Mouse (Mus musculus) kidney, embryonic 16.5 days (tissue): Measurements from ENCODE around the gene Prdx5. TPM values are rescaled to one million over a fixed set of nuclear protein-coding genes. Genes with fewer than 3 reads are reported as not detected.
"Not testable (repeated sequence)": the region's sequence is repeated elsewhere in the genome, so short reads cannot be mapped to it uniquely, and the experiment has no call there.

Experiments used
- ATAC-seq: fragments of 200-750 bp; cut with Nextera tagmentation; 2 replicates; pipeline ENCODE4 v1.8.0; 2017; ENCODE audit warnings: moderate TSS enrichment; ENCODE audit not compliant: low FRiP score, low TSS enrichment
- H3K27ac ChIP-seq: fragments of 300-500 bp; sonication (generic); 2 replicates; pipeline ENCODE4 v1.5.1; 2014; ENCODE audit warnings: low read length
- H3K27me3 ChIP-seq: fragments of 300-500 bp; sonication (generic); 2 replicates; pipeline ENCODE4 v1.6.1; 2014; ENCODE audit warnings: low read length, control low read depth, mixed read lengths; ENCODE audit not compliant: insufficient read depth
- H3K36me3 ChIP-seq: fragments of 300-500 bp; sonication (generic); 2 replicates; pipeline ENCODE4 v1.6.1; 2014; ENCODE audit warnings: low read length, control low read depth, mixed read lengths; ENCODE audit not compliant: insufficient read depth
- H3K4me1 ChIP-seq: fragments of 300-500 bp; sonication (generic); 2 replicates; pipeline ENCODE4 v1.6.1; 2014; ENCODE audit warnings: low read length, control low read depth, mixed read lengths; ENCODE audit not compliant: insufficient read depth
- H3K4me2 ChIP-seq: fragments of 300-500 bp; sonication (generic); replicated peaks from 2 replicates; pipeline ENCODE4 v1.6.1; 2014; ENCODE audit warnings: low read depth, low read length
- H3K4me3 ChIP-seq: fragments of 300-500 bp; sonication (generic); 2 replicates; pipeline ENCODE4 v1.5.1; 2014; ENCODE audit warnings: mild to moderate bottlenecking, low read length
- H3K9ac ChIP-seq: fragments of 300-500 bp; sonication (generic); replicated peaks from 2 replicates; pipeline ENCODE4 v1.6.1; 2014; ENCODE audit warnings: low read length
- H3K9me3 ChIP-seq: fragments of 300-500 bp; sonication (generic); 2 replicates; pipeline ENCODE4 v1.6.1; 2016; ENCODE audit warnings: low read length, control low read depth
- WGBS: fragments of 180-500 bp; shearing (Covaris S2); extraction: QIAGEN DNeasy Blood & Tissue Kit; methylation state at CpG from one replicate; pipeline ENCODE4 v1.1.7; 2014; 5-methylcytosine and 5-hydroxymethylcytosine counted together
- polyA plus RNA-seq: library from polyadenylated mRNA; unstranded; fragments of >200 nt; fragmentation: Nextera tagmentation; extraction: Ambion mirVana; gene quantifications from 2 replicates; pipeline ENCODE4 v1.2.1, GENCODE M21; 2015

Prdx5 gene
- polyA plus RNA-seq, 1 experiment from 2014 or later, result 350 TPM

DNA sequence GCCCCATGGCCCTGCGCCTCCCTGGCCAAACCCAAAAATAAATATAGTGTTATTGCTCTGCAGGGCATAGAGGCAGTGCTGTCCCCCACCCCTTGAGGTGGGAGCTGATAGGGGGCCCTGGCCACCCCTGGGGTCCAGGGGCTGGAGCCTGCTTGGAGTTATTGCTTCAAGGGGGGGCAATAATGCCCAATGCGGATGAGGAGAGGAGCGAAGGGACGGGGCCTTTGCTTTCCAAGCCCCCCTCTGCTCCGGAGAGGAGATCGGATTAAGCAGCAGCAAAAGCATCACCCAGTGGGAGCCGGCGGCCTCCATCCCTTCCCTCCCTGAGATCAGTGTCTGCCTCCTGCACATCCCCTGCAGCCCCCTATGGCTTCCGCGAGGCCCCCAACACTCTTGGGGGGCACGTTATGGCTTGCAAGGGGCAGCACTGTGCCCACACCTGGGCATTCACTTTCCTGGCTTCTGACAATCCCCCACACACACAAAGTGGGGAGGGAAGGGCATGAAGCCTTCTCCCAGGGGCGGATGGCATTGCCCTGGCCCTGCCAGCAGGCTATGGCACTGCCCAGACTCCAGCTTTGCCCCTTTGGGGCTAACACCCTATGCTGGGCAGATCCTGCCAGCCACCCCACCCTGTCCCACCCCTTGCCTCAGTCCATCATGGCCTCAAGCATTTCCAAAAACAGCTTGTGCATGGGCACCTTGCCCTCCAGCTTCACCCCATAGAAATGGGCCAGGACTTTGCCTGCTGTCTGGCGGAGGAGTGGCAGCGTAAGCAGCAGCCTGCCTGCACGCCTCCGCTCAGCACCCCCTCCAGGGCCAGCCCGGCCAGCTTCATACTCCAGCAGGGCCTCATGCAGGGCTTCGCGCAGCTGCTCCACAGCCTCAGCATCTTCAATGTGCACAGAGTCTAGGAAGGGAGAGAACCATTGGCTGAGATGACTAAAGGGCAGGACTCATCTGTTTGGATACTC, 1.5 kb upstream of the Prdx5 start:
- Histone ChIP-seq H3K9ac (peak overlapping the region; percentile 18), H3K36me3 (peaks cover 32% of the 10 kb centered on the region), H3K4me2 (peak overlapping the region; percentile 73), H3K4me3 (peak overlapping the region; percentile 15; the same call in 1 of the 2 replicates), H3K27ac (no peak overlapping the region), H3K27me3 (no peaks in the 10 kb centered on the region), H3K4me1 (peaks cover 29% of the 10 kb centered on the region), H3K9me3 (no peaks in the 10 kb centered on the region)
- WGBS, result 87% methylated on average over 19 of the region's 19 CpGs
- no peak for ATAC-seq

DNA sequence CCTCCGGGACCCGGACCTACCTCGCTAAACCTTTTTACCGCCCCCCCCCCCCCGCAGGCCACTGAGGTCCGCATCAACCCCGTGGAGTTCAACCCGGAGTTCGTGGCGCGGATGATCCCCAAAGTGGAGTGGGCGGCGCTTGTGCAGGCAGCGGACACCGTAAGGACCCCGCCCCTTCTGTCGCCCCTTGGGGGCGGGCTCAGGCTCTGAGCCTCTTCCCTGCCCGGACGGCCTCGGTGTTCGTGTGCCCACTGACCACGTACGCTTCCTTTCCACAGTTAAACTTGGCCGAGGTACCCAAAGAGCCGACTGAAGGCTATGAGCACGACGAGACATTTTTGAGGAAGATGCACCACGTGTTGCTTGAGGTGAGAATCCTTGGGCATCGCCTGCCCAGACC, 400 bp upstream of the Prdx5 start:
- Histone ChIP-seq H3K9ac (peak overlapping the region; percentile 86), H3K4me3 (peak overlapping the region; percentile 64), H3K4me2 (peak overlapping the region; percentile 73), H3K36me3 (peaks cover 41% of the 10 kb centered on the region), H3K27ac (peak overlapping the region; percentile 100), H3K4me1 (peaks cover 29% of the 10 kb centered on the region)
- peak; percentile 40 for ATAC-seq
- not testable (repeated sequence) for H3K27me3 ChIP-seq, H3K9me3 ChIP-seq
- WGBS, result under 1% methylated on average over 30 of the region's 30 CpGs

DNA sequence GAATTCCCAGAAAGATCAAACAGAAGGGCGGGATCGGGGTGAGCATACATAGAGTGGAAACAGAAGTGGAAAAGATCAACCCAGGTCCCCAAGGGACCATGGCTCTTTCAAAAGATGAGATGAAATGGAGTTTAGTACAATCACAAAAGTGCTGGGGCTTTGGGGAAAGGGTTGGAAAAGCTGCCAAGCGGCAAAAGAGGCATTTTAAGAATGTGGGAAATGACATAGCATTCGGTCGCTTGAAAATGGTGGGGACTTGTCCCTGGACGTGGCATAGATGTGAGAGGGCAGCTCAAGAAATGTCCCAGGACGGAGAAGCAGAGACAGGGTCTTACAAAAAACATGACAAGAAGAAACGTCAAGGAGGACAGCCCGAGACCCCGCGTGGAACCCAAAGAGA, 885 bp downstream of the Prdx5 start:
- Histone ChIP-seq H3K27ac (peak overlapping the region; percentile 100), H3K9me3 (no peaks in the 10 kb centered on the region), H3K9ac (peak overlapping the region; percentile 86), H3K4me1 (peaks cover 29% of the 10 kb centered on the region), H3K4me3 (peak overlapping the region; percentile 64), H3K4me2 (peak overlapping the region; percentile 73), H3K27me3 (no peaks in the 10 kb centered on the region), H3K36me3 (peaks cover 49% of the 10 kb centered on the region)
- 9% methylated on average over 11 of the region's 11 CpGs for WGBS
- ATAC-seq, result no peak

DNA sequence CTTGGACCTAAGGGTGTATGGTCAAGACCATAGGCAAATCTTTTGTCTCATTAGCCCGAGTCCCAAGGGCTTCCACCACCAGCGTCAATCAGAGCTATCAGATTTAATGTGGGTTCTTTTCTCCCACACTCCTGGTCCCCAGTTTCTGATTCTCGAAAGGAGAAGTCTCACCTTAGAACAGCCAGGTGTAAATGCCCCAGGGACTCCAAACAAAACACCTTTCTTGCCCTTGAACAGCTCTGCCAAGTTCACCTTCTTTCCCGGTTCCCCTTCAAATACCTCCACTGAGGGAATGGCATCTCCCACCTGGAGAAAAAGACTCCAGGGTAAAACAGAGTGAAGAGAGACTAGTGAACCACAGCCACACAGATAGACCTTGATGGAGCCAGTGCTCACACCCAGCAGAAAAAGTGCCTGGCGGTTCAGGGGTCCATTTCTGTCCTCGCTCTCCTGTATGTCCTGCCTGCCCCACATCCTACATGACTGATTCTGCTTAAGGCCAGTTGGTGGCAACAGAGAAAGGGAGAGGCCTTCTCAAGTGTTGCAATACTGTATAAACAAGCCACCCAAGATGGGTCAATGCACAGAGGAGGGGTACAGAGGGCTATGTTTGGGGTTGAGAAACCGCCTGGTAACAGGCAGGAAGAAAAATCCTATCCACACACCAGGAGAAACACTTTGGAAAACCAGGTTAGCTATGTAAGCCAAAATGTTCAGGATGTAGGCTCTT, 1.9 kb downstream of the Prdx5 start:
- H3K4me1 ChIP-seq, result peaks cover 29% of the 10 kb centered on the region
- H3K9me3 ChIP-seq, result no peaks in the 10 kb centered on the region
- peaks cover 39% of the 10 kb centered on the region for H3K36me3 ChIP-seq
- no peak for ATAC-seq
- peak overlapping the region; percentile 64 for H3K4me3 ChIP-seq
- peak overlapping the region; percentile 69; the same call in 1 of the 2 replicates for H3K27ac ChIP-seq
- peak overlapping the region; percentile 86 for H3K9ac ChIP-seq
- 62% methylated on average over 7 of the region's 7 CpGs for WGBS
- H3K4me2 ChIP-seq, result peak overlapping the region; percentile 73
- no peaks in the 10 kb centered on the region for H3K27me3 ChIP-seq

DNA sequence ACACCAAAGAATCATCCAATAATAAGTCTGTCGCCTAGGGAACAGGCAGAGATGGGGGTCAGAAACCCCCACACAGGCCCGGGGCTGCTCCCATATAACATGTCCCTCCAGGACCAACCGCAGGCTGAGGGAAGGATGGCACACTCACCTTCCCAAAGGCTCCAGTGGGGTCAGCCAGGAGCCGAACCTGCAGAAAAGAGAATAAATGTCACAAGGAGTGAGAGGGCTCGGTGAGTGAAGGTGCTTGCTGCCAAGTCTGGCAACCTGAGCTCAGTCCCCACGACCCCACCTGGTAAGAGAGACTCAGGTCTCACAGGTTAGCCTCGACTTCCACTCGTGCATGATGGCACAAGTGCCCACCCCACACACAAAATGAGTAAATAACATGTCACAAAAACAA, 2.8 kb downstream of the Prdx5 start:
- WGBS, result 81% methylated on average over 8 of the region's 8 CpGs

DNA sequence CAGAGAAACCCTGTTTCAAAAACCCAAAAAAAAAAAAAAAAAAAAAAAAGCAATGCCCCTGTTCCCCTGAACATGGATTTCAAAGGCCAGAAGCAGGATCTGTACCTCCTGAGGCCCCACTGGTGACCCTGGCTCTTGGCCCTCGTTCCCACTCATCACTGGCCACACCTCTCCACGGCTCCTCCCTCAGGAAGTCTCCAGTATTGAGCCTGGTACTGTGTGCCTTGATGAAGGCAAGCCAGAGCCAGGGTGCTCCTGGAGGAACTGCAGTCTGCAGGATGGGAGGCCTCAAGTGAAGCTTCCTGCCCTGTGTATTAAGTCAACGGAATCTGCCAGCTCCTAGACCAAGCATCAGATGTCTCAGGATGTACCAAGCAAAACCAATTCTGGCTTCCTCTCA, 3.7 kb downstream of the Prdx5 start:
- Histone ChIP-seq H3K4me2 (no peak overlapping the region), H3K4me3 (no peak overlapping the region), H3K9ac (no peak overlapping the region), H3K4me1 (peaks cover 22% of the 10 kb centered on the region), H3K36me3 (peaks cover 25% of the 10 kb centered on the region), H3K27ac (no peak overlapping the region), H3K27me3 (no peaks in the 10 kb centered on the region), H3K9me3 (no peaks in the 10 kb centered on the region)
- no peak for ATAC-seq
- WGBS, result 80% methylated on average over 3 of the region's 3 CpGs

More for the DNA sequence above, 2.8 kb downstream of the Prdx5 start:
- Histone ChIP-seq H3K9me3 (no peaks in the 10 kb centered on the region), H3K9ac (peak overlapping the region; percentile 86; the same call in 1 of the 2 replicates), H3K4me1 (peaks cover 29% of the 10 kb centered on the region), H3K27ac (no peak overlapping the region), H3K4me3 (no peak overlapping the region), H3K27me3 (no peaks in the 10 kb centered on the region), H3K36me3 (peaks cover 31% of the 10 kb centered on the region), H3K4me2 (no peak overlapping the region)
- no peak for ATAC-seq

DNA sequence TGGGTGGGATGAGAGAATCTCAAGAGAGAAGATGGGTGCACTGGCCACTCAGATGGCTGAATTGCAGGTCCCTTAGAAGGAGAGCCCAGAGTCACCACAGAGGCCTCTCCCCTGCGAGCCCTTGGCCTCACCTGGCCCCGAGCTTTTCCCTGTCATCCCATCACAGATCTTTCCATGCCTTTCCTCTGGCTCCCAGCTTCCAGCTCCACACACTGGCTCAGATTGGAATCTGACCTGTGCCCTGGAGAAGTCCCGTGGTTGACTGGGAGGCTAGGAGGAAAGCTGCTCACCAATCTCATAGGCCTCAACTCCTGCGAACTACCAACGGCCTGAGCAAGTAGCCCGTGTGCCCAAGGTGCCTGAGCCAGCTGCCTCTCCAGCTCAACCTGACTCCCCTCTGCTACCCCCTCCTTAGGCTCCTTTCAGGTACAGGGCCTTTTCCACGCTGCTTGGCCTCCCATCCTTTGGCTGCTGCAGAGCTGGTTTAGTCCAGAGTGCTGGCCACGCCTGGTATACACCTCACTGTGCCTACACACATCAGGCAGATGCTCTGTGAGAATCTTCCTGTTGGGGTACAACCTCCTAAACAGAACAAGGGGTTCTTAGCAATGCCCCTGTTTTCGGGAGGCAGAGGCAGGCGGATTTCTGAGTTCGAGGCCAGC, 4.3 kb downstream of the Prdx5 start:
- Histone ChIP-seq H3K4me2 (no peak overlapping the region), H3K36me3 (peaks cover 24% of the 10 kb centered on the region), H3K27me3 (no peaks in the 10 kb centered on the region), H3K9ac (no peak overlapping the region), H3K4me3 (no peak overlapping the region), H3K9me3 (no peaks in the 10 kb centered on the region), H3K27ac (no peak overlapping the region), H3K4me1 (peaks cover 17% of the 10 kb centered on the region)
- ATAC-seq, result no peak
- WGBS, result 89% methylated on average over 11 of the region's 11 CpGs

DNA sequence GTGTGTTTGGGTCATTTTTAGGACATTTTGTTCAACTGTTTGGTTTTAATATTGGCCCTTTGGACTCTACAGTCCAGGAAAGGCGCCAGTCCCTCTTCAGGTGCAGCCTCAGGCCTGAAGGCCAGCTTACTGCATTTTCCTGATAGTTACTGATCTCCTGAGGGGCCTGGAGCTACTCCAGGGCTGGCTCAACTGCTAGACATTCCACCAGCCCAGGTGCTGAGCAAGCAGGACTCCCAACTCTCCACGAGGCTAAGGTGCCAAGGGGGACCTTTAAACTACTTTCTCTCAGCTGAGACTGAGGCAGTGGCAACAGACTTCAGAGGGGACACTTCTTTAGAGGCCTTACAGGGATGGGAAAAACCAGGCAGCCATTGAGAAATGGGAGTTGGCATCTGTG, 5.1 kb downstream of the Prdx5 start:
- peaks cover 17% of the 10 kb centered on the region for H3K4me1 ChIP-seq
- H3K4me2 ChIP-seq, result no peak overlapping the region
- H3K36me3 ChIP-seq, result peaks cover 24% of the 10 kb centered on the region
- no peak overlapping the region for H3K4me3 ChIP-seq
- no peak overlapping the region for H3K27ac ChIP-seq
- no peaks in the 10 kb centered on the region for H3K27me3 ChIP-seq
- no peak overlapping the region for H3K9ac ChIP-seq
- WGBS, result 87% methylated on average over 2 of the region's 2 CpGs
- H3K9me3 ChIP-seq, result peaks cover 7% of the 10 kb centered on the region; the same call in 1 of the 2 replicates
- no peak for ATAC-seq

DNA sequence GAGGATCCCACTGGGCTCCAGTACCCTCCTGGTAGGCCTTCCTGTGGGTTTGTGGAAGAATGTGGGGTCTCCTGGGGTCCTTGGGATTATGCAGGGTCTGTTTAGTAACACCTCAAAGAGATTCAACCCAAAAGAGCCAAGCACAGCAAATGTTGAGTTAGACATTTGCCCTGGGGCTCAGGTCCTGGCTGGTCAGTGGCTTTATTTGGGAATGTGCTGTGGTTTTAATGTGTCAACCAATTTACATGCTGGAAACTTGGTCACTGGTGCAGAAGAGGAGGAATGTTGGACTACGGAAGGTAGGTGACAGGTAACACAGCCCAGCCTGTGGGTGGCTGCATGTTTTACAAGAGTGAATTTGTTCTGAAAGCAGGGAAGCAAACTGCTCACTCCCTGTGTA, 6.9 kb downstream of the Prdx5 start:
- no peak for ATAC-seq
- peaks cover 7% of the 10 kb centered on the region for H3K4me1 ChIP-seq
- 81% methylated on average over 1 of the region's 1 CpGs for WGBS
- H3K4me3 ChIP-seq, result no peak overlapping the region
- no peak overlapping the region for H3K9ac ChIP-seq
- peaks cover 7% of the 10 kb centered on the region; the same call in 1 of the 2 replicates for H3K9me3 ChIP-seq
- H3K27me3 ChIP-seq, result no peaks in the 10 kb centered on the region
- H3K27ac ChIP-seq, result no peak overlapping the region
- peaks cover 24% of the 10 kb centered on the region for H3K36me3 ChIP-seq
- H3K4me2 ChIP-seq, result no peak overlapping the region
